Mouse (Mus musculus): ENCODE measurements around the gene Pnrc1. TPM values are rescaled to one million over a fixed set of nuclear protein-coding genes. Genes with fewer than 3 reads are reported as not detected.

Pnrc1 gene
- polyA plus RNA-seq, 1 experiment = 37.1 TPM

- Histone ChIP-seq H3ac (ENCODE audit: control insufficient read depth, insufficient read length) (peak overlapping the region; percentile 81), H3K4me3 (peak overlapping the region; percentile 52), H3K79me2 (ENCODE audit: control insufficient read depth, insufficient read depth) (peaks cover 29% of the 10 kb centered on the region), H3K4me2 (ENCODE audit: low read depth) (peak overlapping the region; percentile 98), H3K36me3 (ENCODE audit: control insufficient read depth, insufficient read depth) (peaks cover 27% of the 10 kb centered on the region), H3K27me3 (ENCODE audit: control insufficient read depth, insufficient read depth, insufficient read length) (no peaks in the 10 kb centered on the region)
- TF ChIP-seq MAX (IDR thresholded peaks at IDR 0.05; ENCODE audit: low read depth) (no peak), POLR2AphosphoS2 (IDR thresholded peaks at IDR 0.05; ENCODE audit: insufficient read length, low read depth) (no peak), TCF12 (IDR thresholded peaks at IDR 0.05; ENCODE audit: insufficient read depth, poor library complexity, severe bottlenecking) (no peak), CEBPB (IDR thresholded peaks at IDR 0.05; ENCODE audit: insufficient read depth, poor library complexity, severe bottlenecking) (no peak), REST (IDR thresholded peaks at IDR 0.05; ENCODE audit: insufficient read depth, insufficient read length) (no peak), USF1 (IDR thresholded peaks at IDR 0.05; ENCODE audit: low read depth) (no peak)
Measured at GRCm38 (mm10) chr4:33248915-33249314, 41.0 kb downstream of the Pnrc1 start.

DNA sequence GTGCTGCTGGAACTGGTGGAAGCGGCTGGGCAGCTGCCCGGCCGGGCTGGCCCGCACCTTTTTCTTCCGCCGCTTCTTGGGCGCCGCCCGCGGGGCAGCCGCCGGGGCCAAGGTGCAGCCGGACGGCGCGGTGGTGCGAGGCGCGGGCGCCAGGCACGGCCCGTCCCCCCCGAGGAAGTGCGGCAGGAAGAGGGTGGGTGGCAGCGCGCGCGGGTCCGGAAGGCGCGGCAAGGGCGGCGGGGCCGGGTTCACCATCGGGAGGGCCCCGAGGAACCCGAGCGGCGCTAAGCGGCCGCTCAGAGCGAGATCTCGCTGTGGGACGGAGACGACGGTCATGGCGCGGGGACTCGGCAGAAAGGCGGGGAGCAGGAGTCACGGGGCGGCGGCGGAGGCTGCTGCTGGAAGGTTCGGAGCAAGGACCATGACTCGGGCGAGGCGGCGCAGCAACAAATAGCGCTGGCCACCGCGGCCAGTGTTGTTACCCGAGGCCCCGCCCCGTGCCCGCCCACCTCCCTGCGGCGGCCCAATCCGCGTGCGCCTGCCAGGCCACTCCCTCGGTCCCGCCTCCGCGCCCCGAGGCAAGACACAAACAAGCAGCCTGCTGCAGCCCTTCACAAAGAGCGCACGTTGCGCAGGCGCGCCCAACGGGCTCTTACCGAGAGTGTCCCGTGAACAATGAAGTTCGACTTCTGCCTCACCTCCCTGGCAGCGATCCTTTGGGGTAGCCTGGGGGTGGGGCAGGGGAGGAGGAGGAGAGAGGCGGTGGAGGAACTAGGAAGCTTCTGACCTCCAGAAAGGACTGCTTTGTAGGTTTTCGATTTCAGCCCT, 41.7 kb downstream of the Pnrc1 start:
- H3K4me3 ChIP-seq = peak overlapping the region; percentile 52
- TF ChIP-seq E2F4 (IDR thresholded peaks at IDR 0.05; ENCODE audit: insufficient read depth) (no peak), POLR2AphosphoS2 (IDR thresholded peaks at IDR 0.05; ENCODE audit: insufficient read length, low read depth) (peak; percentile 99), REST (IDR thresholded peaks at IDR 0.05; ENCODE audit: insufficient read depth, insufficient read length) (peak; percentile 40), TCF12 (IDR thresholded peaks at IDR 0.05; ENCODE audit: insufficient read depth, poor library complexity, severe bottlenecking) (no peak), MYOD1 (IDR thresholded peaks at IDR 0.05; ENCODE audit: control insufficient read depth in 1 of 3, insufficient read length in 2 of 3, low read depth in 2 of 3) (no peak), SRF (IDR thresholded peaks at IDR 0.05; ENCODE audit: control insufficient read depth, insufficient read length, low read depth) (peak; percentile 23), MAX (IDR thresholded peaks at IDR 0.05; ENCODE audit: low read depth) (no peak), USF1 (IDR thresholded peaks at IDR 0.05; ENCODE audit: low read depth) (no peak), MYOG (IDR thresholded peaks at IDR 0.05; ENCODE audit: control insufficient read depth in 1 of 3, insufficient read depth in 1 of 3, insufficient read length in 2 of 3, low read depth in 2 of 3) (peak in 2 of 3 experiments; percentile 22 to 23), TCF3 (IDR thresholded peaks at IDR 0.05; ENCODE audit: insufficient read length, low read depth) (no peak), CEBPB (IDR thresholded peaks at IDR 0.05; ENCODE audit: insufficient read depth, poor library complexity, severe bottlenecking) (no peak), POLR2A (IDR thresholded peaks at IDR 0.05; ENCODE audit: insufficient read length, low read depth) (peak; percentile 98)
- H3K4me2 ChIP-seq (ENCODE audit: low read depth) = peak overlapping the region; percentile 98
- peaks cover 29% of the 10 kb centered on the region for H3K36me3 ChIP-seq (ENCODE audit: control insufficient read depth, insufficient read depth)
- peak overlapping the region; percentile 81 for H3ac ChIP-seq (ENCODE audit: control insufficient read depth, insufficient read length)
- H3K79me2 ChIP-seq (ENCODE audit: control insufficient read depth, insufficient read depth) = peaks cover 29% of the 10 kb centered on the region
- no peaks in the 10 kb centered on the region for H3K27me3 ChIP-seq (ENCODE audit: control insufficient read depth, insufficient read depth, insufficient read length)

DNA sequence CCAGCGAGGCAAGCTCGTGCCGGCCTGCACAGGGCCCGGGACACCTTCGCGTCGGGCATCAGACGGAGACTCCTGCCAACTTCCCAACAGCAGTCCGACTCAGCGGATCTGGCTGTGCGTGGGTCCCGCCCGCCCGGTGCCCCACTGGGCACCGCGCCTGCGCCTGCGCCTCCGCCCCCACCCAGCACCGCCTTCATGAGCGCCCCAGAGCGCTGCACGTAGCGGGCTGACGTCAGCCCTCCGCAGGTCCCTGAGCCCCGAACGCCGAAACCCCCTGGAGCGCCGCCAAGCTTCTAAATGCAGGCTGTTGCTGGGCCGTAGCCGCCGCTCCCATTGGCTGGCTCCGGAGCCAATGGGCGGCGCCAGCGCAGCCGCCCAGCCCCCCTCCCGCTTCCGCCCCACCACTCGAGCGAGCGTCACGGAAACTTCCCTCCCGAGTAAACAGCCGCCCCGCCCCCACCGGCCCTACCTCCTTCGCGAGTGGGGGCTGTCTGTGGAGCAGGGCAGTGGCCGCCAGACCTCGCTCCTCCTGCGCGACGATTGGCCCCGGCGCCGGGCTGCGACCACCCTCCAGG, 42.4 kb downstream of the Pnrc1 start:
- H3K36me3 ChIP-seq (ENCODE audit: control insufficient read depth, insufficient read depth) = peaks cover 29% of the 10 kb centered on the region
- peak overlapping the region; percentile 81 for H3ac ChIP-seq (ENCODE audit: control insufficient read depth, insufficient read length)
- peak overlapping the region; percentile 90 for H3K4me2 ChIP-seq (ENCODE audit: low read depth)
- H3K27me3 ChIP-seq (ENCODE audit: control insufficient read depth, insufficient read depth, insufficient read length) = no peaks in the 10 kb centered on the region
- peaks cover 29% of the 10 kb centered on the region for H3K79me2 ChIP-seq (ENCODE audit: control insufficient read depth, insufficient read depth)
- peak overlapping the region; percentile 52 for H3K4me3 ChIP-seq
- no peak for TF ChIP-seq MAX (IDR thresholded peaks at IDR 0.05; ENCODE audit: low read depth)
- no peak for TF ChIP-seq E2F4 (IDR thresholded peaks at IDR 0.05; ENCODE audit: insufficient read depth)
- no peak for TF ChIP-seq MYOD1 (IDR thresholded peaks at IDR 0.05; ENCODE audit: control insufficient read depth in 1 of 3, insufficient read length in 2 of 3, low read depth in 2 of 3)
- peak; percentile 87 for TF ChIP-seq POLR2A (IDR thresholded peaks at IDR 0.05; ENCODE audit: insufficient read length, low read depth)
- TF ChIP-seq MYOG (IDR thresholded peaks at IDR 0.05; ENCODE audit: control insufficient read depth in 1 of 3, insufficient read depth in 1 of 3, insufficient read length in 2 of 3, low read depth in 2 of 3) = peak in 1 of 3 experiments; percentile 43
- TF ChIP-seq CEBPB (IDR thresholded peaks at IDR 0.05; ENCODE audit: insufficient read depth, poor library complexity, severe bottlenecking) = no peak
- no peak for TF ChIP-seq REST (IDR thresholded peaks at IDR 0.05; ENCODE audit: insufficient read depth, insufficient read length)
- TF ChIP-seq POLR2AphosphoS2 (IDR thresholded peaks at IDR 0.05; ENCODE audit: insufficient read length, low read depth) = peak; percentile 83

DNA sequence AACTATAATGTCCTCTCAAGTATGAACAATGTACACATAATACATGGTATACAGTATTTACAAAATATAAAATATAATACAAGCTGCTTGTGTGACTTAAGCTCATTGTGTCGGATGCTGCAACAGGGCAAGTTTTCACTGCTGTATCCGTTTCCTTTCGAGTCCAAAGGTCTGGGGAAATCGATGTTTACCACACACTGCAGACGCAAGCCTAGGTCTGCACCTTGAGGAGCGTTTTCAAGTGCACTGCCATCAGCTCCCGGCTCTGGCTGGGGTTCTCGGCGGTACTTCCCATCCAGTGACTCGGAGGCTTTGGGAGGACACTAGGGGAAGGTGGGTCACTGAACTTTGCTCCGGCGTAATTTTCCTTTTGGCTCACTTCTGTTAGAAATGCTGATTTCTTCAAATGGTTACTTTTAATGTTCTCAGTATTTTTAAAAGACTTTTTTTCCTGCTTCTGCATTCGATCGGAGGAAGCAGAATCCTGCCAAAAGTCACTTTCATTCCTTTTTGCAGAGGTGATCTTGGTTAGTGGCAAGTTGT, 44.0 kb downstream of the Pnrc1 start:
- Histone ChIP-seq H3K27me3 (ENCODE audit: control insufficient read depth, insufficient read depth, insufficient read length) (no peaks in the 10 kb centered on the region), H3ac (ENCODE audit: control insufficient read depth, insufficient read length) (no peak overlapping the region), H3K36me3 (ENCODE audit: control insufficient read depth, insufficient read depth) (peaks cover 29% of the 10 kb centered on the region), H3K4me3 (peak overlapping the region; percentile 52), H3K4me2 (ENCODE audit: low read depth) (peak overlapping the region; percentile 90), H3K79me2 (ENCODE audit: control insufficient read depth, insufficient read depth) (peaks cover 29% of the 10 kb centered on the region)
- TF ChIP-seq TCF3 (IDR thresholded peaks at IDR 0.05; ENCODE audit: insufficient read length, low read depth) = no peak
- TF ChIP-seq POLR2AphosphoS2 (IDR thresholded peaks at IDR 0.05; ENCODE audit: insufficient read length, low read depth) = peak; percentile 29
- no peak for TF ChIP-seq USF1 (IDR thresholded peaks at IDR 0.05; ENCODE audit: low read depth)
- no peak for TF ChIP-seq MAX (IDR thresholded peaks at IDR 0.05; ENCODE audit: low read depth)
- TF ChIP-seq MYOG (IDR thresholded peaks at IDR 0.05; ENCODE audit: control insufficient read depth in 1 of 3, insufficient read depth in 1 of 3, insufficient read length in 2 of 3, low read depth in 2 of 3) = no peak
- no peak for TF ChIP-seq E2F4 (IDR thresholded peaks at IDR 0.05; ENCODE audit: insufficient read depth)
